Mouse (Mus musculus): ENCODE data around the gene Sptb. TPM values are rescaled to one million over a fixed set of nuclear protein-coding genes. Genes with fewer than 3 reads are reported as not detected.

The Sptb gene
- polyA plus RNA-seq, 1 experiment from 2014 or later, result 5.9 TPM

DNA sequence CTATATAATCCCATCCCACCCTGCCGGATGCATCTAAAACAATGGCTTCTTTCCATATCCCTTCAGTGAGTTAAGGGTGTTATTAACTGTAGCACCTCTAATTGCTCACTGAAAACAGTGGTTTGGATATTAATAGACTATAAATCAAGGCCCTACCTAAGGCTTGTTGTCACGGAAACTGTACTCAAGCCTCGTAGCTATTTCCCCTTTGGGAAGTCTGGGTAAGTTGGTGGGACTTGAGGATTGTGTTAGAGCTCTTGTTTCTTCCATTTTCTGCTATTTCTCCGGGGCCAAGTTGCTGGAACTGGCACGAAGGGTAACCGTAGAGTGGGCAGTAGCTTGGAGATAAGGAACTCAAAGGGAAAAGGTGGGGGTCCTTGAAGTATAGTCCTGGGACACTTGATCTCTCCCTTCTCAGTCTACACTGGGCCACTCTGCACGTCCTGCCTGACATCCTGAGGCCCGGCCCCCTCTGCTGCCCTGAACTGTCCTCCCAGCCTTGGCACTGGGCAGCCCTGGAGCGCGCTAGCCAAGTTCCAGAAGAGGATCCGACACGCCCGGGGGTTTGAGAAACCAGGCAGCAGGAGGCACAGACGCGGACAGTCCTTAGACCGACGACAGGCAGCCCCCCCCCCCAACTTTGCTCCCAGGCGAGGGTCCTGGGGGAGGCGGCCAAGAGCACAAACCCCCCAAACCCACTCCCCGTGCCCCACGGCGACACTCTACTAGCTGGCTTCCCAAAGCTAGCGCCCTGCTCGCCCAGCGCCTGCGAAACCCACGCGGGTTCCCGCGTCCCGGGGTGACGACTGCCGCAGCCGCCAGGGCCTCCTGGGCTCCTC is 1.2 kb downstream of the Sptb start:
- Histone ChIP-seq H3K4me2 (ENCODE audit: low read depth, low read length, severe bottlenecking) (peak overlapping the region; percentile 100), H3K27ac (ENCODE audit: low read depth, low read length) (no peak overlapping the region), H3K36me3 (ENCODE audit: control insufficient read depth, insufficient read depth, low read length) (no peaks in the 10 kb centered on the region), H3K4me1 (replicated peaks; ENCODE audit: control insufficient read depth, insufficient read depth, low read length) (peaks cover 7% of the 10 kb centered on the region), H3K27me3 (ENCODE audit: control insufficient read depth, insufficient read depth, low read length) (peaks cover 37% of the 10 kb centered on the region), H3K9me3 (ENCODE audit: control insufficient read depth, low read length) (no peaks in the 10 kb centered on the region), H3K9ac (ENCODE audit: low read length) (peak overlapping the region; percentile 69), H3K4me3 (ENCODE audit: low read depth, low read length) (peak overlapping the region; percentile 68)
- WGBS, result 4% methylated on average over 33 of the region's 34 CpGs
- ATAC-seq (replicated peaks; ENCODE audit: low FRiP score), result peak; percentile 67
- DNase-seq (ENCODE audit: low spot score), result peak; percentile 62

DNA sequence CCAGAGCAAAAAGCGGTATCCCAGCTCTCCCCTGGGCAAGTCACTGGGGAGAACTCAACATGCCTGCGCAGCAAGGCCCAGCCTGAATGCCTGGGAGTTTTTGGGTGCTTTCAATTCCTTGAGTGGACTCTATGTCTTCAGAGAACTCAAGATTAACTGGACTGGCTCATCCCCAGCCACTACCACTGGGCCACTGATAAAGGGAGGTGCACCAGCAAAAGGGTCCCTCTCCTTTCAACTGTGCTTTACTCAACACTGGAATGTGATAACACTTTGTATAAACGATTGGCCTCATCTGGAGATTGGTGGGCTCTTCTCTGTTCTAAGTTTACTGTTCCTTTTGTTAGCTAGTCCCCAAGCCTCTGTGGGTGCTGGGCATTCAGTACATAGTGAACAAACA is 2.2 kb downstream of the Sptb start:
- H3K4me1 ChIP-seq (replicated peaks; ENCODE audit: control insufficient read depth, insufficient read depth, low read length), result peaks cover 7% of the 10 kb centered on the region
- no peaks in the 10 kb centered on the region for H3K36me3 ChIP-seq (ENCODE audit: control insufficient read depth, insufficient read depth, low read length)
- peaks cover 37% of the 10 kb centered on the region for H3K27me3 ChIP-seq (ENCODE audit: control insufficient read depth, insufficient read depth, low read length)
- no peak overlapping the region for H3K4me2 ChIP-seq (ENCODE audit: low read depth, low read length, severe bottlenecking)
- no peak for DNase-seq (ENCODE audit: low spot score)
- H3K4me3 ChIP-seq (ENCODE audit: low read depth, low read length), result no peak overlapping the region
- H3K27ac ChIP-seq (ENCODE audit: low read depth, low read length), result no peak overlapping the region
- no peaks in the 10 kb centered on the region for H3K9me3 ChIP-seq (ENCODE audit: control insufficient read depth, low read length)
- 75% methylated on average over 3 of the region's 3 CpGs for WGBS
- H3K9ac ChIP-seq (ENCODE audit: low read length), result no peak overlapping the region
- ATAC-seq (replicated peaks; ENCODE audit: low FRiP score), result no peak

DNA sequence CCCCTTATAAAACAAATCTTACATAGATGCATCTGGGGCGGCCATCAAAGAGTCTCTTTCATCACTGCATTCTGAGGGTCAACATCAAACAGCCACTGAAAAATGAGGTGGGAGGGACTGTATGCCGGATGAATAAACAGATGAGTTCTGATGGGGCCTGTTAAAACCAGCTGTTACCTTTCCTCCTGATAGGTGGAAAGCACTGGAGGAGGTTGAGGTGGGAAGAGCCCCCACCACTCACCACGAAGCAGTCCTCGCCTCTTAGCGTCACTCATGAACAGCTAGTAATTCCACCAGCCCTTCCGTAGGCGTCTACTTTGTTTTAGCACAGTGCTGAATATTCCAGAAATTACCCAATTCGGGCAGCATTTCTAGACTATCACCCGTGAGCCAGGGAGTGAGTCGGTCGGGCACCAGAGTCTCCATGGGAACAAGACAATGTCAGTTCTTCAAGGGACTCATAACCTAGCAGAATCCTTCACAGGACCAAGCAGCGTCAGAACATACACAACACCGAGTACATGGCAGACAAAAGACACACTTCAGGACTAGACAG is 13.9 kb downstream of the Sptb start:
- 89% methylated on average over 13 of the region's 13 CpGs for WGBS
- no peak overlapping the region for H3K4me2 ChIP-seq (ENCODE audit: low read depth, low read length, severe bottlenecking)
- no peak for ATAC-seq (replicated peaks; ENCODE audit: low FRiP score)

DNA sequence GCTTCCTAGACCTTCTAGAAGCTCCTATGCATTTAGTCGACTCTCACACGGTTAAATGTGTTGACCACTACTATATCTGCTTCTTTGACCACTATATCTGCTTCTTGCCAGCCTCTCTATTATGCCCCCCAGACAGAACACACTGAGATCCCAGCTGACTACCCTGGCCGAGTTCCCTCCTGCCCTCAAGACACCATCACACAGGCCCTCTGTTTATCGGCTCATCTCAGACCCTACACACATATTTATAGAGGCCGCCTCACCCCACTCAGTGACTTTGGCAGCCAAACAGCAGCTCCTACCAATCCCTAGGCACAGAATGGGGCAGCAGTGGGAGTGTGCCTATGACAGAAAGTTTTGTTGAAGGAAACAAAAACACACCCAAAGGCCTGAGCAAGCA is 14.6 kb downstream of the Sptb start:
- DNase-seq (ENCODE audit: low spot score) (no peak), ATAC-seq (replicated peaks; ENCODE audit: low FRiP score) (no peak)
- WGBS, result 68% methylated on average over 5 of the region's 5 CpGs
- Histone ChIP-seq H3K9ac (ENCODE audit: low read length) (no peak overlapping the region), H3K4me2 (ENCODE audit: low read depth, low read length, severe bottlenecking) (no peak overlapping the region), H3K4me1 (replicated peaks; ENCODE audit: control insufficient read depth, insufficient read depth, low read length) (peaks cover 3% of the 10 kb centered on the region; the same call in 1 of the 2 replicates), H3K36me3 (ENCODE audit: control insufficient read depth, insufficient read depth, low read length) (no peaks in the 10 kb centered on the region), H3K9me3 (ENCODE audit: control insufficient read depth, low read length) (no peaks in the 10 kb centered on the region), H3K4me3 (ENCODE audit: low read depth, low read length) (no peak overlapping the region), H3K27me3 (ENCODE audit: control insufficient read depth, insufficient read depth, low read length) (no peaks in the 10 kb centered on the region), H3K27ac (ENCODE audit: low read depth, low read length) (no peak overlapping the region)

More for the DNA sequence above, 13.9 kb downstream of the Sptb start:
- Histone ChIP-seq H3K36me3 (ENCODE audit: control insufficient read depth, insufficient read depth, low read length) (no peaks in the 10 kb centered on the region), H3K4me3 (ENCODE audit: low read depth, low read length) (no peak overlapping the region), H3K4me1 (replicated peaks; ENCODE audit: control insufficient read depth, insufficient read depth, low read length) (peaks cover 3% of the 10 kb centered on the region; the same call in 1 of the 2 replicates), H3K27ac (ENCODE audit: low read depth, low read length) (no peak overlapping the region), H3K9ac (ENCODE audit: low read length) (no peak overlapping the region), H3K27me3 (ENCODE audit: control insufficient read depth, insufficient read depth, low read length) (no peaks in the 10 kb centered on the region), H3K9me3 (ENCODE audit: control insufficient read depth, low read length) (no peaks in the 10 kb centered on the region)
- DNase-seq (ENCODE audit: low spot score), result no peak

DNA sequence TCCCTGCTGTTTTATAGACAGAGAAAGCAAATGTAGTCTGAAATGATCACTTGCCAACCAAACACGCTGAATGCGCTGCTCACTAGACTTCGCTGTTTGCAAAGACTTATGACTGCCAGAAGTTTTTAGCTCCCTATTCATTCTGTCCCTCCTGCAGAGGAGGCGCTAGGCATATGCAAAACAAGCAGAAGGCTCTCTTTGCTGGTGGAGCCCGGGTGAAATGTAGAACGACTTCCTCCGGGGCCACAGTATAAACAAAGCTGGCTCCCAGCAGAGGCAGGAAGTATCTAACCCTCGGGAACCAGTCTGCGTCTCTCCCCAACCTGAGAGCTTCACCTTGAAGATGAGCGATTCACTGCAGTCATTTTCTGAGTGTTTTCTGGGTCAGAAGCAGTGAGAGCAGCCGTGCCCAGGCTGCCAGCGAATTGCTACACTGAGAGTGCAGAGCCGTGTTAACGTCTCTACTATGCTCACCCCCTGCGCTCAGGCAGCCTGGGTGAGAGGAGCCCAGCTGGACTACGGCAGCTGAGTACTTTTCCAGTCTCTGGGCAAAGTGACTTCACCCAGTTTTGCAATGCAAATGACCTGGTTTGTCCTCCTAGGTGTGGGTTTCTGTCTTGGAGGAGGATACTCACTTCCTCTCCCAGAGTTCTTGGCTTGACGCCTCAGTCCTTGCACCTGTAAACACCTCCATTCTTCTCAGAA is 15.4 kb downstream of the Sptb start:
- no peak overlapping the region for H3K9ac ChIP-seq (ENCODE audit: low read length)
- 7% methylated on average over 17 of the region's 17 CpGs for WGBS
- H3K4me2 ChIP-seq (ENCODE audit: low read depth, low read length, severe bottlenecking), result peak overlapping the region; percentile 42
- no peak for ATAC-seq (replicated peaks; ENCODE audit: low FRiP score)
- no peaks in the 10 kb centered on the region for H3K27me3 ChIP-seq (ENCODE audit: control insufficient read depth, insufficient read depth, low read length)
- H3K27ac ChIP-seq (ENCODE audit: low read depth, low read length), result no peak overlapping the region
- 0 out of 2 replicates have a peak overlapping the region, but pooled peaks have one; percentile 5 for H3K4me3 ChIP-seq (ENCODE audit: low read depth, low read length)
- H3K4me1 ChIP-seq (replicated peaks; ENCODE audit: control insufficient read depth, insufficient read depth, low read length), result peaks cover 3% of the 10 kb centered on the region; the same call in 1 of the 2 replicates
- DNase-seq (ENCODE audit: low spot score), result no peak
- H3K9me3 ChIP-seq (ENCODE audit: control insufficient read depth, low read length), result no peaks in the 10 kb centered on the region
- H3K36me3 ChIP-seq (ENCODE audit: control insufficient read depth, insufficient read depth, low read length), result no peaks in the 10 kb centered on the region

DNA sequence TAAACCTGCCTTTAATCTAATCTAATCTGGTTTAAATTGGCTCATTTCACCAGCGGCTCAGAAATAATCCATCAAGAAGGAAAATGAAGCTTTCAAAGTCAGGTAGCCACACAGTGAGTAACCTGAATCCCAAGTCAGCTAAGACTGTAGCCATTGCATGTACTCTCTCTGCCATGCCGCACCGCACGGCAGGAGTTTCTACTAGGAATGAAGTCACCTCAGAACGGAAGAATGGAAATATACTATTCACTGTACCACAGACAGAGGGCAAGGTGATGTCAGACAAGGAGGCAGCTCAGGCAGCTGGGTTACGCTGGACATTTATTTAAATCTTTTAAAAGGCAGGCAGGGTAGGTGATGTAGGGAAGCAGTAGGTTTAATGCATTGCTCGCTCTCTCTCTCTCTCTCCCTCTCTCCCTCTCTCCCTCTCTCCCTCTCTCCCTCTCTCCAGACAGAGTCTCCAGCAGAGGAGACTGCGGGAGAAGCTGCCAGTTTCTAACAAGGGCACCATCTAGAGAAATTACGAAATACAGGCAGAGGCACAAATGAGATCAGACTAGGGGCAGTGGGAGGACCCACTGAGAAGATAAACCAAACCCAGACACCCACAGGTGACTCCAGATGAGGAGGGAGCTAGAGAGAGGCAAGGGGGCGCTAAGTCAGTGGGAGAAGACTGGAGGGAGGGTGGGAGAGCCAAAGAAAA is 22.7 kb downstream of the Sptb start:
- Histone ChIP-seq H3K27me3 (ENCODE audit: control insufficient read depth, insufficient read depth, low read length) (no peaks in the 10 kb centered on the region), H3K4me3 (ENCODE audit: low read depth, low read length) (no peak overlapping the region), H3K4me2 (ENCODE audit: low read depth, low read length, severe bottlenecking) (no peak overlapping the region), H3K9me3 (ENCODE audit: control insufficient read depth, low read length) (no peaks in the 10 kb centered on the region), H3K36me3 (ENCODE audit: control insufficient read depth, insufficient read depth, low read length) (no peaks in the 10 kb centered on the region), H3K4me1 (replicated peaks; ENCODE audit: control insufficient read depth, insufficient read depth, low read length) (no peaks in the 10 kb centered on the region), H3K27ac (ENCODE audit: low read depth, low read length) (no peak overlapping the region), H3K9ac (ENCODE audit: low read length) (no peak overlapping the region)
- ATAC-seq (replicated peaks; ENCODE audit: low FRiP score) (no peak), DNase-seq (ENCODE audit: low spot score) (no peak)
- WGBS, result 76% methylated on average over 10 of the region's 10 CpGs

DNA sequence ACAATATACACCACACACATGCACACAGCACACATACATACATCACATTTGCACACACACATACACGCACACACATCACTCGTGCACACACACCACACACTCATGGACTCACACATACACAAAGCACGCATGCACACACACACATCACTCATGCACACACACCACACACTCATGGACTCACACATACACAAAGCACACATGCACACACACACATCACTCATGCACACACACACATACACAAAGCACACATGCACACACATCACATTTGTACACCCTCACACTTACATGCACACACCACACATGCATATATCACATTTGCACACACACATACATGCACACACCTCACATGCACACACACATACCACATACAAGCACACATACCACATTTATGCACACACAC is 24.7 kb downstream of the Sptb start:
- H3K9ac ChIP-seq (ENCODE audit: low read length), result no peak overlapping the region
- no peak overlapping the region for H3K4me2 ChIP-seq (ENCODE audit: low read depth, low read length, severe bottlenecking)
- ATAC-seq (replicated peaks; ENCODE audit: low FRiP score), result no peak
- WGBS, result 92% methylated on average over 3 of the region's 3 CpGs
- H3K4me1 ChIP-seq (replicated peaks; ENCODE audit: control insufficient read depth, insufficient read depth, low read length), result no peaks in the 10 kb centered on the region
- no peaks in the 10 kb centered on the region for H3K36me3 ChIP-seq (ENCODE audit: control insufficient read depth, insufficient read depth, low read length)
- H3K27ac ChIP-seq (ENCODE audit: low read depth, low read length), result no peak overlapping the region
- DNase-seq (ENCODE audit: low spot score), result no peak
- H3K27me3 ChIP-seq (ENCODE audit: control insufficient read depth, insufficient read depth, low read length), result no peaks in the 10 kb centered on the region
- H3K9me3 ChIP-seq (ENCODE audit: control insufficient read depth, low read length), result no peaks in the 10 kb centered on the region
- H3K4me3 ChIP-seq (ENCODE audit: low read depth, low read length), result no peak overlapping the region

DNA sequence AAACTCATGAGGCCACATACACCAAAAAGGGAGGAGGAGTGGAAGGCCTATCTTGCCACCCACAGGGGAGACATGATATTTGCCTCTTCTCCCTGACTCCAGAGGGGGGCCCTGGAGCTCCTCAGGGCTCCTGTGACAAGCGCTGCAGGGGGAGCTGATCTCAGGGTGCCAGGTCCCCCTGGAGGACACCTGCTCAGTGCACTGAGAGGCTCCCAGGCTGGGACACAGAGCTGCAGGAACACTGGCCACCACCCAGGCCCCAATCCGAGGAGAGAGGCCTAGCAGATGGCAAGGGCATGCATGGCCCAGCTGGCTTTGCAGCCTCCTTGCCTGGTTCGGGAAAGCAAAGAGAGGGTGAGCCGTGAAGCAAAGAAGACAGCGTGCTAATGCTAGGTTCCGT is 25.9 kb downstream of the Sptb start:
- H3K4me3 ChIP-seq (ENCODE audit: low read depth, low read length), result no peak overlapping the region
- H3K27me3 ChIP-seq (ENCODE audit: control insufficient read depth, insufficient read depth, low read length), result no peaks in the 10 kb centered on the region
- no peak overlapping the region for H3K27ac ChIP-seq (ENCODE audit: low read depth, low read length)
- H3K9ac ChIP-seq (ENCODE audit: low read length), result no peak overlapping the region
- 68% methylated on average over 6 of the region's 6 CpGs for WGBS
- no peak overlapping the region for H3K4me2 ChIP-seq (ENCODE audit: low read depth, low read length, severe bottlenecking)
- DNase-seq (ENCODE audit: low spot score), result no peak
- no peaks in the 10 kb centered on the region for H3K4me1 ChIP-seq (replicated peaks; ENCODE audit: control insufficient read depth, insufficient read depth, low read length)
- H3K36me3 ChIP-seq (ENCODE audit: control insufficient read depth, insufficient read depth, low read length), result no peaks in the 10 kb centered on the region
- no peak for ATAC-seq (replicated peaks; ENCODE audit: low FRiP score)
- no peaks in the 10 kb centered on the region for H3K9me3 ChIP-seq (ENCODE audit: control insufficient read depth, low read length)
